Mouse (Mus musculus) left cerebral cortex, postnatal 36 days (tissue): ENCODE measurements at regions not wholly inside any gene's neighbourhood (a gene's known extent, or its start where the extent isn't known, plus 50 kb on each side); places are given as distances from the start of the nearest gene placed in this dataset.

Experiments
- DNase-seq, 2 experiments: peaks; one replicate each; pipeline ENCODE4 v3.0.0; 2021 to 2022; ENCODE audit warnings: low spot score in 2 of 2, mixed read lengths in 1 of 2
- intact Hi-C: fragments of 180-260 bp; cut with DNase I; formaldehyde crosslinking; loops from one replicate; pipeline ENCODE4 v1.15.1; 2025

- DNase-seq: no peak
- intact Hi-C loops: no loop called here
Observed at GRCm38 (mm10) chr14:106581886-106582285, 475.9 kb downstream of the Trim52 start.

- intact Hi-C loops: no loop called here
- DNase-seq: no peak
Observed at GRCm38 (mm10) chr14:106593352-106593751, 487.4 kb downstream of the Trim52 start.

- no peak for DNase-seq
- intact Hi-C loops: no loop called here
Observed at GRCm38 (mm10) chr14:106593980-106594379, 488.0 kb downstream of the Trim52 start.

- no peak for DNase-seq
- intact Hi-C loops: no loop called here
Observed at GRCm38 (mm10) chr14:106607041-106607440, 501.0 kb downstream of the Trim52 start.

GRCm38 (mm10) chr14:106608341-106608927 is 502.4 kb downstream of the Trim52 start:
- intact Hi-C loops: no loop called here
- no peak for DNase-seq
